Mouse (Mus musculus): ENCODE data around the gene Rec114.

Rec114 gene

GRCm38 (mm10) chr9:58718964-58719363 is 24.8 kb downstream of the Rec114 start:
- no peak for DNase-seq (ENCODE audit: low spot score in 2 of 2)

DNA sequence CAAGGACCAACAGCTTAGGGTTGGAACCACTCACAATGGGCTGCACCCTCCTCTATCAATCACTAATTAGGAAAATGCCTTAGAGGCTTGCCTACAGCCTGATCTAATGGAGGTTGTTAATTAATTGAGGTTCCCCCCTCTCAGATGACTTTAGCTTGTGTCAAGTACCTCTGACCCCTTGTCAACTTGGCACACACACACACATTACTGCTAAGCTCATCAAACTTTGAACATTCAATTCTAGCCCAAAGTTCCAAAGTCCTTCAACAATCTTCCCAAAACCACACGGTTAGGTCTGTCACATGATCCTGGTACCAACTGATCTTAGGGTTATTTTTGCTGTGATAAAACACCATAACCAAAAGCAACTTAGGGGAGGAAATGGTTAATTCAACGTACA is 26.9 kb downstream of the Rec114 start:
- DNase-seq (ENCODE audit: low spot score in 2 of 2), result no peak

DNA sequence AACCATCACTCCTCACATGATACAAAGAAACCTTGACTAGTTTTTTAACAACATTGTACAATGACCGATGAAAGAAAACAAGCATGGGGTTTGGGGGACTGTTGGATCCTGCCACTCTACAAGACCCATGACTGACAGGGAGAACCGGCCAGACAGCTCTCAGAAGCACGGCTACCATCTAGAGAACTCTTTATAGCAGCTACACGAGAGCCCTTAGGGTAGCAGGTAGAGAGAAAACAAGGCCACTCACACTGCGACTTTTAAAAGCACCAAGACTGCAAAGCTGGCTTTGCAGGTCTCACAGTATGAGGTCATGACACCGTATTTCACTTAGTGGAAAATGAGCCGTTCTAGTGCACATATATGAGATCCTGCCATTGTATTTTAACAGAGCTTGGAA is 33.1 kb downstream of the Rec114 start:
- DNase-seq (ENCODE audit: low spot score in 2 of 2), result no peak

GRCm38 (mm10) chr9:58709939-58710338 is 33.8 kb downstream of the Rec114 start:
- peak; percentile 34 to 79 for DNase-seq (ENCODE audit: low spot score in 2 of 2)

- no peak for DNase-seq (ENCODE audit: low spot score in 2 of 2)
These were observed 36.0 kb downstream of the Rec114 start for GRCm38 (mm10) chr9:58707796-58708195.

DNA sequence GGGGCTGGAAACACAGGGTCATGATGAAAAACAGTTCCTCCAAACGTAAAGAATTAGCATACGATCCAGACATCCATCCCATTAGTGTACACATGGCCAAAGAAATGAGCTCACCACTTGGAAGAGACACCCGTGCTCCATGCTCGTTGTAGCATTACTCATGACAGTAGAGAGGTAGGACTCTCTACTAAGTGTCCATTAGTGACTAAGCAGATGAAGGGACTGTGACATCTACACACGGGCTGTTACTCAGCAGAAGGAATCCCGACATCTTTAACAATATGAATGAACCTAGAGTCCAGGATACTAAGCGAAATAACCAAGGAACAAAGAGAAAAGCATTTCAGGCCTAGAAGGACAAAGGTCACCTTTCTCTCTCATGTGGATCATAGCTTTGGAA is 37.7 kb downstream of the Rec114 start:
- no peak for DNase-seq (ENCODE audit: low spot score in 2 of 2)

- DNase-seq (ENCODE audit: low spot score in 2 of 2), result no peak
These were observed 40.0 kb downstream of the Rec114 start for GRCm38 (mm10) chr9:58703766-58704165.

- DNase-seq (ENCODE audit: low spot score in 2 of 2), result no peak
These were observed 42.0 kb downstream of the Rec114 start for GRCm38 (mm10) chr9:58701751-58702150.

DNA sequence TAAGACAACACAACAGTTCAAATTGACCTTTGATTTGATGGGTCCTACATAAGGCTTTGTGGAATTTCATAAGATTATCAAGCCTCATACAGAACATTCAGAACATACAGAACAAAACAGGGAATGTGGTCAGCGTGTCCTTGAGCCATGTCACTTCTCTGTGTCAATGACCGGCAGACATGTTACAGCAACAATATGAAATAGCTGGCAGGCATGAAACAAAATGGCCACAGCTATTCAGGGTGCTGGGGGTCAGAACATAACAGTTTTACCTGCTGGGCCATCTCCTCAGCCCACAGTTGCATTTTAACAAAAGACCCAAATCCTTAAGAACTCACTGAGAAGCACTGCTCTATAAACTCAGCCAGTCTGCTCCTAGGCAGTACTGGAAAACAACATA is 45.3 kb downstream of the Rec114 start:
- no peak for DNase-seq (ENCODE audit: low spot score in 2 of 2)

GRCm38 (mm10) chr9:58691471-58691870 is 52.3 kb downstream of the Rec114 start:
- DNase-seq (ENCODE audit: low spot score in 2 of 2), result no peak

DNA sequence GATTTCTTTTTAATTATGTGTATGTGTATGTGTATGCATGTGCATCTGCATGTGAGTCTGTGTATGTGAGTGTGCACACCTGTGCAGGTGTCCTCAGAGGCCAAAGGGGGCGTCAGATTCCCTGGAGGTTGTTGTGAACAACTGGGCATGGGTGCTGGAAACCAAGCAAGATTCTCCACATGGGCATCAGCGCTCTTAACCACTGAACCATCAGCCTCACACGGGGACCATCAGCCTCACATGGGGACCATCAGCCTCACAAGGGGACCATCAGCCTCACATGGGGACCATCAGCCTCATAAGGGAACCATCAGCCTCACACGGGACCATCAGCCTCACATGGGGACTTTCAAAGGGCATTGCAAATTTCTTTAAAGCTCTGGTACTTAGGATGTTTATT is 53.1 kb downstream of the Rec114 start:
- no peak for DNase-seq (ENCODE audit: low spot score in 2 of 2)

DNA sequence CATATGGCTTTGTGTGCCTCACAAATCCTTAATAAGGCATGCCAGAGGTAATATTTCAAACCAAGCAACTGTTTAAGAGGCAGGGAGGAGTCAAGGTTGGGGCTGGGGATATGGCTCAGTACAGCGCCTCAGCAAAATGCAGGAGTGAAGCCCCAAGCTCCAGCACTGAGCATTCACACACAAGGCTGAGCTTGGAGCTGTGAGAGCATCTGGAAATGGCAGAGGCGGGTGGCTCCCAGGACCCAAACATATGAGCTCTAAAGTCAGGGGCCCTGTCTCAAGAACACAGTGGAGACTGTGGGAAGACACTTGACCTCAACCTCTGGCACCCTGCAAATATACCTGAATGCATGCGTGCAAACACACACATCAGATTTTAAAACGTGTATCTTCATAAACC is 55.7 kb downstream of the Rec114 start:
- no peak for DNase-seq (ENCODE audit: low spot score in 2 of 2)

GRCm38 (mm10) chr9:58685290-58685689 is 58.5 kb downstream of the Rec114 start:
- no peak for DNase-seq (ENCODE audit: low spot score in 2 of 2)

DNA sequence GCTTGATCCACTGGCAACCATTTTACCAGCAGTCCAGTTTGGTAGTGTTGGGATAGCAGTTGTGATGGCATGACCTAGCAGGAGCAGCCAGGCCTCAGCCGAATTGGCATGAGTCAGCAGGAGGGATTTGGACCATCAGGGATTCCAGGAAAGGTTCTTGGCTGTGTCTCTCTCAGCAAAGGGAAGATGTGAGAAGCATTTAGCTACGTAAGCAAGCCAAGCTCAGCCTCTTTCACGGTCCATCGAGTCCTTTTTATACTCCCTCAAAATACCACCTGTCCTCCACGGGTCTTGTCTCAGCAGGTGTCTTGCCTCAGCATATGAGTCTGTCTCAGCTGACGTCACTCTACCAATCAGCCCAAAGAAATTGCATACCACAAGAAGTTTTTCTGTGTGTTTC is 60.4 kb downstream of the Rec114 start:
- no peak for DNase-seq (ENCODE audit: low spot score in 2 of 2)

DNA sequence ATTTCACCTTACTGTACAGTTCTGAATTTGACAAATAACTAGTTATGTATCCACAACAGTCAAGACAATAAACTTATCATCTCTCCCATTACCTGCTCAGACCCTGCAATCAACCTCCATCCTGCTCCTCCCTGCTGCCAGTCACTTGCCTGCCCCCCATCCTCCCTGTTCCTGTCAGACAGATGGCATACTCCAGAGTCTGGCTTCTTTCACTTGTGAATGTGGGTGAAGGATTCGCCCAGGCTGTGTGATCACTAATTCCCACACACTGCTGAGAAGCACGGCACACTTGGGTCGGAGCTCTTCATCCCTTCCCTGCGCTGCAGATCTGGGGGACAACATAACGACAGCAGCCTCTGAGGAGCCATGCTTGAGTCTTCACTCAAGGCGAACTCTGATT is 61.7 kb downstream of the Rec114 start:
- no peak for DNase-seq (ENCODE audit: low spot score in 2 of 2)

GRCm38 (mm10) chr9:58681411-58681810 is 62.4 kb downstream of the Rec114 start:
- DNase-seq (ENCODE audit: low spot score in 2 of 2), result no peak

DNA sequence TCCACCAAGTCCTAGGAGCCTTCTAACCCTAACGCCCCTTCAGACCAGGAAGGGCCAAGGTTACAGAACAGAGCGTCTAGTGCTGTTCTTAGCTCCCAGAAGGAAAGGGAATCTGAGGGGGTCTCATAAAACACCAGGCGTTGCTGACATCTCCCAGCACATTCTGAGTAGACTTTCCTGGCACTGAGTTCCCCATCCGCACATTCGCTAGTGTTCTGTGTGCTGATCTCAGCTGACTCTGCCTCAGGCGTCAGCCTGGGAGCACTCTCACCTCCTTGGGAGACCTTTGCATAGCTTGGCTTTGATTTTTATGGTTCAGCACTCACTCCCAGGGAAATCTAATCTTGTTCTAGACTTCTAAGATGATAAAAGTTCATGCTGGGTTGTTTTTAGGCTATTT is 68.4 kb downstream of the Rec114 start:
- no peak for DNase-seq (ENCODE audit: low spot score in 2 of 2)

DNA sequence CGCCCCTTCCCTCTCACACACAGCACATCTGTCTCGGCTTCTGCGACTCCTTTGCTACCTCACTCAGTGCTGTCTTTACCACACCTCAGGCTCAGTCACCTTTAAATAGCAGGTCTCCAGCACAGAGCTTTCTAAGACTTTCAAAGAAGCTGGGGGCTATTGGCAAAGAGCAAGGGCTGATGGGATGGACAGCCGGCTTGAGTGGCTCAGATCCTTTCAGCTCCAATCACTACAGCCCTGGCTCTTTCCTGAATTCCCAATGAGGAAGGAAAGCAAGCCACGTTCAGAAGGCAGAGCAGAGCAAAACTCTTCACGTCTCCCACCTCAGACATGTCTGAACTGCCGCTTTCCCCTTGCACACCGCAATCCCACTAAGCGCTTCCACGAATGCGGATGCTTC is 69.0 kb downstream of the Rec114 start:
- no peak for DNase-seq (ENCODE audit: low spot score in 2 of 2)

- no peak for DNase-seq (ENCODE audit: low spot score in 2 of 2)
These were observed 71.3 kb downstream of the Rec114 start for GRCm38 (mm10) chr9:58672474-58672873.

- DNase-seq (ENCODE audit: low spot score in 2 of 2), result no peak
These were observed 73.9 kb downstream of the Rec114 start for GRCm38 (mm10) chr9:58669819-58670218.

DNA sequence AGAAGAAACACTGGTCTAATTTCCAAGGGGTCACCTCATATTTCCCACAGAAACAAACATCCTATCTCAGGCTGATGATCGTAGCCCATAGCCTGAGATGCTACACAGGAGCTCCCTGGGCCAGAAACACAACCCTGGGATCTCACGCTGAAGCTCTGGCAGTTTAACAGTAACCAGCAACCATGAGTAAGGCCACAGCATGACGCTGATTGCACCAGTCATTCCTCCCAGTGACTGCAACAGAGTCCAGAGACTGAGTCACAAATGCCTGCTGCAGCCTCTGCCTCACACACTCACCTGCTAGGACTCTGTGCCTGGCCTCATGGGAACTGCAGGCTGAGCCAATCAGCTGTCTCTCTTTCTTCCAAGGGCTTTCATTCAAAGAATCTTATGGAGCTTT is 74.7 kb downstream of the Rec114 start:
- no peak for DNase-seq (ENCODE audit: low spot score in 2 of 2)

DNA sequence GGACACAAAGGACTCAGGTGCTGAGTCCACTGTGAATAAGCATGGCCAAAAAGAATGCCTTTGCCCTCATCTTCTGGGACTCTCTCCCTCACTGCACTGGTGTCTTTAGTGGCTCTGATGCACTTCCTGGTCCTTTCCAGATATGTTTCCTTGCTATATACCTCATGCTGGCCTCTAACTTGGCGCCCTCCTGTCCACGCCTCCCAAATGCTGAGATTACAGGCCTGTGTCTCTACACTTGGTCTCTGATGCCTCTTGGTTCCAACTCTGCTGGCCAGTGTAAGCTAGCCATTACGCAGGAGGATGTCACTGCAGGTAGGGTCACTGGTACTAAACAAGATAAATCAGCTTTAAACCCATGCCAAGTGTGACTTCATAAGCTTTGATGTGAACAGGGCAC is 75.6 kb downstream of the Rec114 start:
- DNase-seq (ENCODE audit: low spot score in 2 of 2), result no peak

- no peak for DNase-seq (ENCODE audit: low spot score in 2 of 2)
These were observed 76.5 kb downstream of the Rec114 start for GRCm38 (mm10) chr9:58667244-58667643.

DNA sequence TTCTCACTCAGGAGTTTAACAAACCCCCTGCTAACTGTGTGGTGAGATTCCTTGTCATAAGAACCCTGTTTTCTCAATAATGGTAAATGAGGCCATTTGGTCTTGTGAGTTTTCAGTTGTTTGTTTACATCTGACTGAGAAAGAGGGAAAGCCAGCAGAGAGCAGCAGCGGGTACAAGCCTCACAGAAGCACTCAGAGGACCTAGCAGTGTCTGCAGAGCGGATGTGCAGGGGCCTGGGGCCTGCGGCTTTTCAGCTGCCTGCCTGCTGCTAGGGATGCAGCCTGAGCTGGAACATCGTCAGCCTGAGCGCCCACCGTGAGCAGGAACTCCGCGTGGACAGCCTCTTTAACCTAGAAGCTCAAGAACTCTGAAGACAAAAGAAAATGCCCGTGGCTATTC is 77.6 kb downstream of the Rec114 start:
- no peak for DNase-seq (ENCODE audit: low spot score in 2 of 2)

GRCm38 (mm10) chr9:58665492-58665891 is 78.3 kb downstream of the Rec114 start:
- DNase-seq (ENCODE audit: low spot score in 2 of 2), result no peak

Data from thymus, postnatal 10 days (tissue).